Mouse (Mus musculus): Measurements from ENCODE around the gene Slc4a7.

The Slc4a7 gene

DNA sequence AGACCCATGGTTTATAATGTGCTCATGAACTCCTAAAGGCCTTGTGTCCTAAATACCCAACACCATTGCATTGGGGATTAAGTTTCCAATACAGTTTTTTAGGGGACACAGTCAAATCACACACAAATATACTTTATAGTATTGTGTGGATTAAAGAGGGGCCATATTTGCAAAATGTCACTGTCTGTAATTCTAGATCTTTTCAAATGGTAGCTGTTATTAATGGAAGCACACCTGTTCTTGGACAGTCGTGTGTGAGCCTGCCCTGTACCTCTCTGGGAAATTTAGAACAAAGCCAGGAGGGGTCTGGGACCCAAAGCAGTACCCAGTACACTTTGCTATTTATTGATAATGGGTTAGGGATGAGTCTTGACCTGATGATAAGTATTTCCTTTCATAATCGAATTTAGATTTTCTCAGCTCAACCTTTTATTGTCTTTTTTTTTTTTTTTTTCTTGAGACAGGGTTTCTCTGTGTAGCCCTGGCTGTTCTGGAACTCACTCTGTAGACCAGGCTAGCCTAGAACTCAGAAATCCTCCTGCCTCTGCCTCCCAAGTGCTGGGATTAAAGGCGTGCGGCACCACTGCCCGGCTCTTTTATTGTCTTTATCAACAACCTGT is at the start of gene Slc4a7:
Gene Slc4a7, plus strand, starts transcription at position 570 of the 620 bp plus-strand sequence.
- no peak for DNase-seq

- no peak for DNase-seq
These were observed 31.5 kb upstream of the Slc4a7 start for GRCm38 (mm10) chr14:14670597-14670996.

DNA sequence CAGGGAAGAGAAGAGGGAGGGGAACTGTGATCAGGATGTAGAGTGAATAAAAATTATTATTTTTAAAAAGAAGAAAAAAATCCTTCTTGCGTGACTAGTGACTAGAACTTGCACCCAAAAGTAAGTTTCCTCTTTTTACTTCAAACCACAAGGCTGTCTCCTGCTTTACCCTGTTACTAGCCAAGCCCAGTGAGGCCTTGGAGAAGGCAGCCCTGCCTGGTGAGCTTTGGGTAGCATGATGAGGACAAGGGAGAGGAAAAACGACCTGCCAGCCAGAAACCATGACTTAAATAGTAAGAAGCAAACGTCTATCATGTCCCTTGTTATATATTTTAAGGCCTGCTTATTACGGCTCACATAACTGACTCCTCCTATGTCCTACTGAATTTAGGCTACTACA is 20.5 kb upstream of the Slc4a7 start:
- no peak for DNase-seq

- no peak for DNase-seq
These were observed 17.3 kb upstream of the Slc4a7 start for GRCm38 (mm10) chr14:14684771-14685170.

DNA sequence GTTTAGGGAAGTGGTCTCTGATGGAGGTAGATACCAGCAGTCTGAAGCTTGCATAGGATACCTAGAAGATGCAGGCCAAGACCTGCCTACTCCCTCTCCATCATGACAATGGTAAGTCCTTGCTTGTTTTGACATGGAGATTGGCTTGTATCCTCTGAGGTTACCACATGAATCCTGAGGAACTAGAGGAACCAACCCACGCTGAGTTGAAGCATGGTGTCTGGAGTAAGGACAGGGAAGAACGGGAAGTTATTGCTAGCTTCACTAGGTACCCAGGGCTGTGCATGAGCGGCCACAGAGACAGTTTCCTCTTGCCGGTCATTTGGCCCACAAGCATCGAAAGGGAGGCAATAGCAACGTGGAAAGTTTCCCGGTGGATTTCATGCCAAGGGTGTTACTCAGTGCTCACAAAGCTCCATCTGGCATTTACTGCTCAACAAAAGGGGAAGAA is 16.0 kb upstream of the Slc4a7 start:
- no peak for DNase-seq

DNA sequence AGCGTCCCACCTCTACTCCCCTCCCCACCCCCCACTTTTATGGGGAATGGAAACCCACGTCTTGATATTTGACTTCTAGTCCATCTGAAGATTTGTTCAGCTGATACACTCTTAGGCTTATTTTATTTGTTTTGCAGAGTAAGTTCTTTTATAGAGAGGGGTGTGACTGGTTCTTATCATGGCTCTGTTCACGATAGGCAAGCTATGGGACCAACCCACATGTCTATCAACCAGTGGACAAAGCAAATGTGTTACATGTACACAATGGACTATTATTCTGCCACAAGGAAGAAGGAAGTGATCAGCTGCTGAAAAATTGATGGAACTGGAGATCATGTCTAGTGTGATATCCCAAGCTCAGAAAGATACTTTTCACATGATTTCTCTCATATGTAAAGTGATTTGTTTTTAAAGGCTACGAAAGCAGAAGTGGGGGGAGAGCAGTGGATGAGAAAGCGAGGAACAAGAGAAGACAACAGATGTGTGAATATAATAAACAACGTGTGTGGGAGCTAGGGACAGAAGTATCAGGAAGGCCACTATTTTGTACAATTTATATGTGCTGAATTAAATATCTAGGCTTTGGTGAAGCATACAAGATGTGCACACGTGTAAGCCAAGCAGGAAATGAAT is 14.7 kb upstream of the Slc4a7 start:
- DNase-seq, result no peak

- DNase-seq, result peak; percentile 91
These were observed 593 bp downstream of the Slc4a7 start for GRCm38 (mm10) chr14:14702399-14703345.

DNA sequence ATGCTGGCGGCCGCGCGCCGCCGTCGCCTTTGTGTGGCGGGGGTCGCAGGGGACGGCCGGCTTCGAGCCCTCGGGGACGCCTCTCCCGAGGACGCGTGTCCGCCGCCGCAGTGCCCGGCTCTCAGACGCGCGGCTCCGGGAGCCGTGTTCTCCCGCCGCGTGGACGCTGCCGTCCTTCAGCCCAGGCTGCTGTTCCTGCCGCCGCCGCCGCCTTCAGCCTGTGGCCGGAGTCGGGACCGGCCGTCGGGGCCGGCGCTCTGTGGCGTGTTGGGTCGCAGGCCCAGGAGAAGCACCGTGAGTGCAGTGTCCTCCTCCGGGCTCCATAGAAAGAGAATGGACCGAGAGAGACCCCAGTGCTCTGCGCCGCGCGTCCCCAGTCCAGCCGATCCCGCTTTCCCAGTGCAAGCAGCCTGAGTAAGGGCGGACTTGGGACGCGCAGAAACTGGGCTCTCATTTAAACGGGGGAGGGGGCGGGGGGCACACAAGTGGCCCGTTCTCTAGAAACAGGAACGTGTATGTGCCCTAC is 1.3 kb downstream of the Slc4a7 start:
- DNase-seq, result no peak

GRCm38 (mm10) chr14:14704651-14705050 is 2.6 kb downstream of the Slc4a7 start:
- no peak for DNase-seq

DNA sequence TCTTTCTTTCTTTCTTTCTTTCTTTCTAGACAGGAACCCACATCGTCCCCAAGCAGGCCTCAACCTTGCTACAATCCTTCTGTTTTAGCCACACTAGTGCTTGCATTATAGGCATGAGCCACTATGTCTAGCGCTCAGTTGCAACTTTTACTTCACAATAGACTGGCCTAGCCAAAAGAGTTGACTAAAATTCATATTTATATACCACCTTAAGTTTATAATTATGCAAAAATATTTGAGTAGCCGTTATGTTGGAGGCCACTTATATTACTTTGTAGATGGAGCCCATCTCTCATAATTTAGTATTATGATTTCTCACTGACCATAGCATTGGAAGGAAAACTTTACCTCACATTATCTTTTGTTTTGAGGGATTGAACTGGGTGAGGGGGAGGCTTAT is 3.0 kb downstream of the Slc4a7 start:
- no peak for DNase-seq

DNA sequence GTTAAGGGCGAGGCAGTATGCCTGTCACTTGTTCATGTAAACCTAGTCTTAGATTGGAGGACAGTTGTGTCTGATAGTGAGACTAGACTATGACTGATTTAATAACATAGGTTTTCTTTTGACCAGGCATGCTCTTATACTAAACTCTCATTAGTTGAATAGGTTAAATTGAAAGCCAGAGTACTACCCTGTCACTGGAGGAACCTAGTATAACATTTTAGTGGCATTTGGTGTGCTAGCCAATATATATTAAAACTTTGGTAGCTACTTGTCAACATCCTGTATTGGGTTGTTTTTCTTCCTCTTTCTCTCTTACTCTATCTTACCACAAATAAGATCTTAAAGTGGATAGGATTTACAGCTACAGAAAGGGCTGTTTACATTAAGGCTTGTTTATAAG is 4.3 kb downstream of the Slc4a7 start:
- no peak for DNase-seq

DNA sequence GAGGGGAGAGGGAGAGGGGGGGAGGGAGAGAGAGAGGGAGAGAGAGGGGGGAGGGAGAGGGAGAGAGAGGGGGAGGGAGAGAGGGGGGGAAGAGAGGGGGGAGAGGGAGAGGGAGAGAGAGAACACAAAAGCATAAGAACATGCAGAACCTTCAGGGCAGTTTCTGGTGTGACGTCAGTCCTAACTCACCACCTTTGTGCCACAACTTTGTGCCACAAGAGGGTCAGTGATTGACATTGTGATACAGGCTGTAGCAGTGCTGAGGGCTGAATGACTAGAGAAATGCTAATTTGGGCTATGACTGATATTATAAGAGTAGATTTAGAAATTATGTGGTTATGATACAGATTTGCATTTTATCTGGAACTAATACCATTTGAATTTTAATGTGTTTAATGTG is 5.0 kb downstream of the Slc4a7 start:
- no peak for DNase-seq

- DNase-seq, result no peak
These were observed 6.9 kb downstream of the Slc4a7 start for GRCm38 (mm10) chr14:14709021-14709420.

DNA sequence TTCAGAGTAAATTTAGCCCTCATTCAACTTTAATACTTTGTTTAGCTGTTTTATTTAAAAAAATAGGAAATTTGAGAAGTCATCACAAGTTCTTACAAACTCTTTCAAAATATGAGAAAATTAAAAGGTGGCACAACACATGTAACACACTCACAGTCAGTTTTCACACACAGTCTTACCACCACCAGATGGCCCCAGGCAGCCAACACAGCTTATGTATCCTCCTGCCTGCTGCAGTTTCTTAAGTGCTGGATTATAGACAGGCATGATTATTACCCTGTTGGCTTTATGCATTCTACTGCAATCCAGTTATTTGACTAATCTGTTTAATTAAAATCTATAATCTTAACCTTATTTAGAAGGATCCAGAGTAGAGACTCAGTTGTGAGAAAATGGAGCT is 12.1 kb downstream of the Slc4a7 start:
- peak; percentile 45 for DNase-seq

DNA sequence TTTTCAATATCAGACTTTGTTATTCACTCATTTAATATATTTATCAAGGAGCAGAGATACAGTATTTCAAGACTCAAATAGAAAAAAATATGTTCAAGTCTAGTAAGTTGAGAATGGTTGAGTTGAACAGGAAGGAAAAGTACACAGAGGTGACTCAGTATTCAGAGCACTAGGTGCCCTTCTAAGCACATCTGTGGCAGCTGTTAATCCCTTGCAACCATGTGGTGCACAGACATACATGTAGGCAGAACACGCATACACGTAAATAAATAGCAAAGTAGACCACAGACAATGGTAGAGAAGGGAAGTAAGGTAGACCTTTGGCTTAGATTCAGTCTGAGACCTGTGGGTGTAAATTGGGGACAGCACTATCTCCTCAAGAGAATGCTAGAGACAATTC is 13.7 kb downstream of the Slc4a7 start:
- no peak for DNase-seq

- DNase-seq, result peak; percentile 36
These were observed 14.8 kb downstream of the Slc4a7 start for GRCm38 (mm10) chr14:14716843-14717242.

DNA sequence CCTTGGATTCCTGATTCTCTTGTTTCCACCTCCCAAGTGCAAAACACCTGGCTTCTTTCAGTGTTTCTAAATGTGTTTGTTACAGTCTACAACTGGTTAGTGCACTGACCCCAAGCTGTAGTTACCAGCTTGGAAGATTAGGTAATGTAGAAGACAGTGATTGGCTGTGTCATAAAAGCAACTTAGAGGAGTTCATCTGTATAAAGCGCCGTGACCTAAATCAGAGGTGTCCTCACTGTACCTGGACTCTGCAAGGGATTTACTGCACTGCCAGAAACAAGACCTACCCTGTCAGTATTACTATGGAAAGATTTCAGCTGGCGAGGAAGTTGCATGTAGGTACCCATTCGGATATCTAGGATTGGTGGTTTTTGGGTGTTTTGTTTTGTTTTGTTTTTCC is 16.5 kb downstream of the Slc4a7 start:
- no peak for DNase-seq

GRCm38 (mm10) chr14:14781169-14781568 is 79.1 kb downstream of the Slc4a7 start:
- DNase-seq, result no peak

DNA sequence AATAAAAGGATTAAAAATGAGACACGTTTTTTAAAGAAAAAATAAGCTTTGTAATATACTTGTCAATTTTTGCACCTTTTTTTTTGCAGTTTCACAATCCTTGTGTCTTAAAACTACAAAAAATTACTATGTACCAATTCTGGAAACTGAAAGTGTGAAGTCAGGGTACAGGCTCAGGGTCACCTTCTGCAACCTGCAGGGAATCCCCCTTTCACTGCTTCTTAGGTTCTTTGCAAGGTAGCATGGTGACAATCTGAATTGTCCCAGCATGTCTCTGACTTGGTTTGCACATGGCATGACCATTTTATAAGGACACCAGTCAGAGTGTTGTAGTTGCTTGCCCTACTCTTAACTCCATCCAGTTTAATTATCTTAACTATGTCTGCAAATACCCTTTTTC is 82.1 kb downstream of the Slc4a7 start:
- no peak for DNase-seq

DNA sequence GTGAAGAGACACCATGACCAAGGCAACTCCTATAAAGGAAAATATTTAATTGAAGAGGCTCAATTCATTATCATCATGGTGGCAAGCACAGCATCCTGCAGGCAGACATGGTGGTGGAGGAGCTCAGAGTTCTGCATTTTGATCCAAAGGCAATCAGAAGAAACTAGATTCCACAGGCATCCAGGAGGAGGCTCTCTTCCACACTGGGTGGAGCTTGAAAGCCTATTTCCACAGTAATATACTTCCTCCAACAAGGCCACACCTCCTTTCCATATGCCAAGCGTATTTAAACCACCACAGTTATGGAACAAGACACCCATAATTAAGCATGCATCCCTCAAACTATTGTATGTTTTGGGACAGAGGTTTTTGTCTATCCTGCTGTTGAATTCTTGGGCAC is 84.9 kb downstream of the Slc4a7 start:
- no peak for DNase-seq

- DNase-seq, result no peak
These were observed 87.9 kb downstream of the Slc4a7 start for GRCm38 (mm10) chr14:14789840-14790470.

DNA sequence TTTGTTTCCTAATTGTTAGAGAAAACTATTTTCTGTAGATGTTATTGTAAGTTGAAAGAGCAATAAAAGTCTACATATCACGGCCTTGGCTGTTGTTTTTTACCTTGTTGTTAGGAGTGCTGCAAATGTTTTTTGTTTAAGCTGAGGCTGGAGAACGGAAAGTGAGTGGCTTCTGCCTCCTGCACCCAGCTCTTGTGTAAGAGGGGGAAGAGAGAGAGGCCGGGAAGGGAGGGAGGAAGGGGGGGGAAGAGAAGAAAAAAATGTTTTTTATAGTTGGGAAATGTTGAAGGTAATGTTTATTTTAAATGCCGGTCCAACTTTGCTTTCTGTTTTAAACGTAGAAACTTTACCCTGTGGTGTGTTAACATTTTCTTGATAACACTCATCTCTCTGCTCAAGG is 97.8 kb downstream of the Slc4a7 start:
- no peak for DNase-seq

GRCm38 (mm10) chr14:14800332-14800731 is 98.3 kb downstream of the Slc4a7 start:
- DNase-seq, result no peak

All from thymus, postnatal 25 days (tissue).